Mouse (Mus musculus): Measurements from ENCODE around the gene Ccdc155. TPM values are rescaled to one million over a fixed set of nuclear protein-coding genes. Genes with fewer than 3 reads are reported as not detected.
"Not testable (repeated sequence)": the region's sequence is repeated elsewhere in the genome, so short reads cannot be mapped to it uniquely, and the experiment has no call there.

Gene Ccdc155
- polyA plus RNA-seq, 1 experiment from 2014 or later: 0.62 TPM

- DNase-seq (ENCODE audit: low spot score): no peak
- Histone ChIP-seq H3K27ac (replicated peaks) (no peak overlapping the region), H3K9me3 (no peaks in the 10 kb centered on the region), H3K4me3 (no peak overlapping the region), H3K27me3 (replicated peaks; ENCODE audit: low read depth, poor library complexity, severe bottlenecking) (no peaks in the 10 kb centered on the region), H3K36me3 (replicated peaks) (peaks cover 50% of the 10 kb centered on the region), H3K4me1 (peaks cover 22% of the 10 kb centered on the region)
- 95% methylated on average over 15 of the region's 15 CpGs for WGBS
These were observed 48.5 kb downstream of the Ccdc155 start for GRCm38 (mm10) chr7:45156206-45156605.

- no peak overlapping the region for H3K27ac ChIP-seq (replicated peaks)
- H3K4me1 ChIP-seq: peaks cover 28% of the 10 kb centered on the region
- DNase-seq (ENCODE audit: low spot score): no peak
- no peaks in the 10 kb centered on the region for H3K9me3 ChIP-seq
- no peak overlapping the region; the same call in 1 of the 2 replicates for H3K4me3 ChIP-seq
- no peaks in the 10 kb centered on the region for H3K27me3 ChIP-seq (replicated peaks; ENCODE audit: low read depth, poor library complexity, severe bottlenecking)
- WGBS: 85% methylated on average over 9 of the region's 9 CpGs
- peaks cover 43% of the 10 kb centered on the region for H3K36me3 ChIP-seq (replicated peaks)
These were observed 49.1 kb downstream of the Ccdc155 start for GRCm38 (mm10) chr7:45155590-45155989.

- Histone ChIP-seq H3K4me1 (peaks cover 33% of the 10 kb centered on the region), H3K27me3 (replicated peaks; ENCODE audit: low read depth, poor library complexity, severe bottlenecking) (no peaks in the 10 kb centered on the region), H3K4me3 (peak overlapping the region; percentile 73), H3K27ac (replicated peaks) (peak overlapping the region; percentile 97), H3K9me3 (no peaks in the 10 kb centered on the region), H3K36me3 (replicated peaks) (peaks cover 38% of the 10 kb centered on the region)
- no peak for DNase-seq (ENCODE audit: low spot score)
- WGBS: 80% methylated on average over 12 of the region's 12 CpGs
These were observed 49.6 kb downstream of the Ccdc155 start for GRCm38 (mm10) chr7:45154993-45155514.

GRCm38 (mm10) chr7:45154096-45154992 is 50.3 kb downstream of the Ccdc155 start, which contains the start of the genes Pih1d1 and Aldh16a1:
Gene Pih1d1, plus strand, starts transcription at chr7:45154303.
Gene Aldh16a1, minus strand, starts transcription at chr7:45154584.
- 6% methylated on average over 69 of the region's 69 CpGs for WGBS
- H3K4me1 ChIP-seq: peaks cover 40% of the 10 kb centered on the region
- DNase-seq (ENCODE audit: low spot score): peak; percentile 98

GRCm38 (mm10) chr7:45153586-45153985 is 51.1 kb downstream of the Ccdc155 start:
- H3K4me1 ChIP-seq: peaks cover 43% of the 10 kb centered on the region
- peak overlapping the region; percentile 97 for H3K27ac ChIP-seq (replicated peaks)
- no peaks in the 10 kb centered on the region for H3K9me3 ChIP-seq
- DNase-seq (ENCODE audit: low spot score): no peak
- H3K4me3 ChIP-seq: peak overlapping the region; percentile 73
- H3K27me3 ChIP-seq (replicated peaks; ENCODE audit: low read depth, poor library complexity, severe bottlenecking): no peaks in the 10 kb centered on the region
- peaks cover 33% of the 10 kb centered on the region for H3K36me3 ChIP-seq (replicated peaks)
- WGBS: 6% methylated on average over 5 of the region's 5 CpGs

More at GRCm38 (mm10) chr7:45154096-45154992, 50.3 kb downstream of the Ccdc155 start, which contains the start of the genes Pih1d1 and Aldh16a1:
- no peaks in the 10 kb centered on the region for H3K27me3 ChIP-seq (replicated peaks; ENCODE audit: low read depth, poor library complexity, severe bottlenecking)
- H3K36me3 ChIP-seq (replicated peaks): peaks cover 34% of the 10 kb centered on the region
- H3K4me3 ChIP-seq: peak within 1 kb of the TSS; percentile 73
- H3K27ac ChIP-seq (replicated peaks): peak within 1 kb of the TSS; percentile 97
- H3K9me3 ChIP-seq: no peaks in the 10 kb centered on the region

- not testable (repeated sequence) for H3K9me3 ChIP-seq; H3K27me3 ChIP-seq (replicated peaks; ENCODE audit: low read depth, poor library complexity, severe bottlenecking); DNase-seq (ENCODE audit: low spot score)
- peak overlapping the region; percentile 73 for H3K4me3 ChIP-seq
- peak overlapping the region; percentile 97; the same call in 1 of the 2 replicates for H3K27ac ChIP-seq (replicated peaks)
- peaks cover 33% of the 10 kb centered on the region for H3K36me3 ChIP-seq (replicated peaks)
- peaks cover 45% of the 10 kb centered on the region for H3K4me1 ChIP-seq
- 93% methylated on average over 2 of the region's 2 CpGs for WGBS
These were observed 51.6 kb downstream of the Ccdc155 start for GRCm38 (mm10) chr7:45153052-45153451.

- Histone ChIP-seq H3K4me1 (peaks cover 45% of the 10 kb centered on the region), H3K27ac (replicated peaks) (peak overlapping the region; percentile 75; the same call in 1 of the 2 replicates), H3K9me3 (no peaks in the 10 kb centered on the region), H3K36me3 (replicated peaks) (peaks cover 35% of the 10 kb centered on the region), H3K4me3 (no peak overlapping the region), H3K27me3 (replicated peaks; ENCODE audit: low read depth, poor library complexity, severe bottlenecking) (no peaks in the 10 kb centered on the region)
- DNase-seq (ENCODE audit: low spot score): peak; percentile 48
- WGBS: 49% methylated on average over 11 of the region's 11 CpGs
These were observed 53.4 kb downstream of the Ccdc155 start for GRCm38 (mm10) chr7:45151303-45151702.

- H3K27ac ChIP-seq (replicated peaks): peak overlapping the region; percentile 75
- WGBS: 53% methylated on average over 4 of the region's 4 CpGs
- 0 out of 2 replicates have a peak overlapping the region, but pooled peaks have one; percentile 8 for H3K4me3 ChIP-seq
- no peak for DNase-seq (ENCODE audit: low spot score)
- no peaks in the 10 kb centered on the region for H3K27me3 ChIP-seq (replicated peaks; ENCODE audit: low read depth, poor library complexity, severe bottlenecking)
- peaks cover 45% of the 10 kb centered on the region for H3K4me1 ChIP-seq
- peaks cover 42% of the 10 kb centered on the region for H3K36me3 ChIP-seq (replicated peaks)
- no peaks in the 10 kb centered on the region for H3K9me3 ChIP-seq
These were observed 54.4 kb downstream of the Ccdc155 start for GRCm38 (mm10) chr7:45150321-45150720.

GRCm38 (mm10) chr7:45149545-45149944 is 55.1 kb downstream of the Ccdc155 start:
- Histone ChIP-seq H3K4me3 (no peak overlapping the region), H3K9me3 (no peaks in the 10 kb centered on the region), H3K27me3 (replicated peaks; ENCODE audit: low read depth, poor library complexity, severe bottlenecking) (no peaks in the 10 kb centered on the region), H3K4me1 (peaks cover 37% of the 10 kb centered on the region), H3K36me3 (replicated peaks) (peaks cover 50% of the 10 kb centered on the region), H3K27ac (replicated peaks) (peak overlapping the region; percentile 54; the same call in 1 of the 2 replicates)
- 49% methylated on average over 6 of the region's 6 CpGs for WGBS
- no peak for DNase-seq (ENCODE audit: low spot score)

GRCm38 (mm10) chr7:45148534-45149098 is 56.1 kb downstream of the Ccdc155 start:
- Histone ChIP-seq H3K27ac (replicated peaks) (no peak overlapping the region), H3K36me3 (replicated peaks) (peaks cover 59% of the 10 kb centered on the region), H3K27me3 (replicated peaks; ENCODE audit: low read depth, poor library complexity, severe bottlenecking) (no peaks in the 10 kb centered on the region), H3K4me3 (no peak overlapping the region), H3K4me1 (peaks cover 37% of the 10 kb centered on the region), H3K9me3 (no peaks in the 10 kb centered on the region)
- 58% methylated on average over 4 of the region's 4 CpGs for WGBS
- no peak for DNase-seq (ENCODE audit: low spot score)

- Histone ChIP-seq H3K9me3 (no peaks in the 10 kb centered on the region), H3K4me1 (peaks cover 33% of the 10 kb centered on the region), H3K27me3 (replicated peaks; ENCODE audit: low read depth, poor library complexity, severe bottlenecking) (no peaks in the 10 kb centered on the region), H3K4me3 (no peak overlapping the region), H3K27ac (replicated peaks) (no peak overlapping the region), H3K36me3 (replicated peaks) (peaks cover 66% of the 10 kb centered on the region)
- DNase-seq (ENCODE audit: low spot score): no peak
- WGBS: 91% methylated on average over 11 of the region's 11 CpGs
These were observed 56.8 kb downstream of the Ccdc155 start for GRCm38 (mm10) chr7:45147899-45148298.

- Histone ChIP-seq H3K27ac (replicated peaks) (no peak overlapping the region), H3K4me1 (peaks cover 33% of the 10 kb centered on the region), H3K27me3 (replicated peaks; ENCODE audit: low read depth, poor library complexity, severe bottlenecking) (no peaks in the 10 kb centered on the region), H3K36me3 (replicated peaks) (peaks cover 72% of the 10 kb centered on the region), H3K9me3 (no peaks in the 10 kb centered on the region), H3K4me3 (no peak overlapping the region)
- DNase-seq (ENCODE audit: low spot score): no peak
- WGBS: 93% methylated on average over 11 of the region's 11 CpGs
These were observed 57.4 kb downstream of the Ccdc155 start for GRCm38 (mm10) chr7:45147267-45147666.

Data from embryonic facial prominence, embryonic 10.5 days (tissue).